Mouse (Mus musculus) neural tube, embryonic 11.5 days (tissue): ENCODE data around the gene Dnaaf2. TPM values are rescaled to one million over a fixed set of nuclear protein-coding genes. Genes with fewer than 3 reads are reported as not detected.

Experiments used
- ATAC-seq: fragments of 200-750 bp; cut with Nextera tagmentation; 2 replicates; pipeline ENCODE4 v1.8.0; 2017; ENCODE audit warnings: moderate number of reproducible peaks, mild to moderate bottlenecking, moderate TSS enrichment, moderate library complexity; ENCODE audit not compliant: insufficient read depth, low FRiP score, low TSS enrichment
- DNase-seq: peaks from one replicate; pipeline ENCODE4 v3.0.0-alpha.2; 2015; ENCODE audit warnings: low spot score
- H3K27ac ChIP-seq: fragments of 300-500 bp; sonication (generic); 2 replicates; pipeline ENCODE4 v1.5.1; 2014; ENCODE audit warnings: low read depth, mild to moderate bottlenecking, low read length
- H3K27me3 ChIP-seq: fragments of 300-500 bp; sonication (generic); 2 replicates; pipeline ENCODE4 v1.6.1; 2014; ENCODE audit warnings: mild to moderate bottlenecking, low read length, mixed read lengths; ENCODE audit not compliant: control insufficient read depth, insufficient read depth
- H3K36me3 ChIP-seq: fragments of 300-500 bp; sonication (generic); 2 replicates; pipeline ENCODE4 v1.6.1; 2014; ENCODE audit warnings: mild to moderate bottlenecking, low read length, moderate library complexity, mixed read lengths; ENCODE audit not compliant: control insufficient read depth, insufficient read depth
- H3K4me1 ChIP-seq: fragments of 300-500 bp; sonication (generic); 2 replicates; pipeline ENCODE4 v1.6.1; 2014; ENCODE audit warnings: low read length, mixed read lengths; ENCODE audit not compliant: control insufficient read depth, insufficient read depth
- H3K4me2 ChIP-seq: fragments of 300-500 bp; sonication (generic); 2 replicates; pipeline ENCODE4 v1.6.1; 2014; ENCODE audit warnings: low read depth, mild to moderate bottlenecking, moderate library complexity
- H3K4me3 ChIP-seq: fragments of 300-500 bp; sonication (generic); 2 replicates; pipeline ENCODE4 v1.5.1; 2014; ENCODE audit warnings: low read depth, low read length
- H3K9ac ChIP-seq: fragments of 300-500 bp; sonication (generic); 2 replicates; pipeline ENCODE4 v1.6.1; 2014; ENCODE audit warnings: mild to moderate bottlenecking, low read length
- H3K9me3 ChIP-seq: fragments of 300-500 bp; sonication (generic); 2 replicates; pipeline ENCODE4 v1.6.1; 2016; ENCODE audit warnings: low read length; ENCODE audit not compliant: control insufficient read depth
- WGBS: fragments of 180-500 bp; shearing (Covaris S2); extraction: QIAGEN DNeasy Blood & Tissue Kit; methylation state at CpG from one replicate; pipeline ENCODE4 v1.1.7; 2014; 5-methylcytosine and 5-hydroxymethylcytosine counted together
- microRNA-seq: library from miRNA; unstranded; fragments of <30 nt; microRNA quantifications from one replicate; pipeline ENCODE4, GENCODE M21; 2016
- polyA plus RNA-seq: library from polyadenylated mRNA; unstranded; fragments of >200 nt; fragmentation: Nextera tagmentation; extraction: Ambion mirVana; gene quantifications from 2 replicates; pipeline ENCODE4 v1.2.1, GENCODE M21; 2014

The Dnaaf2 gene
- polyA plus RNA-seq, 1 experiment from 2014 or later, result 9.7 TPM

DNA sequence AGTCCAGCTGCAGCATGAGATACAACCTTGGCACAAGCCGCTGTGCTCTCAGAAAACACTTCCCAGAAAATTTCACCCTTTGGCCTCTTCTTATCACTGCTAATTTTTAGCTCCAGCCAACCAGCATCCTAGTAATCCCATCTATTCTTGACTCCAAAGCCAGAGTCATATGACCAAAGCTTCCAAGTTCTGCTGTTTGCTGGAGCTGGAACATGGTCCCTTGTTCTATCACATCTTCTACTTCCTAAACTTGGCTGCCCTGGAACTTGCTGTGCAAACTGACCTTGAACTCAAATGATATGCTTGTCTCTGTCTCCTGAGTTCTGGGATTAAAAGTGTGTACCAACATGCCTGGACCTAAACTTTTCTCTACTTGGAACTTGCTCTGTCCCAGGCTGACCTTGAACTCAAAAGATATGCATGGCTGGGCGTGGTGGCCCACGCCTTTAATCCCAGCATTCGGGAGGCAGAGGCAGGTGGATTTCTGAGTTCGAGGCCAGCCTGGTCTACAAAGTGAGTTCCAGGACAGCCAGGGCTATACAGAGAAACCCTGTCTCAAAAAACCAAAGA lies 51.0 kb downstream of the Dnaaf2 start:
- Histone ChIP-seq H3K9me3 (no peaks in the 10 kb centered on the region), H3K36me3 (no peaks in the 10 kb centered on the region), H3K4me2 (no peak overlapping the region), H3K4me3 (no peak overlapping the region), H3K9ac (no peak overlapping the region), H3K27ac (no peak overlapping the region), H3K27me3 (no peaks in the 10 kb centered on the region), H3K4me1 (no peaks in the 10 kb centered on the region)
- 93% methylated on average over 5 of the region's 5 CpGs for WGBS
- ATAC-seq (no peak), DNase-seq (no peak)

- no peak for ATAC-seq
- 72% methylated on average over 6 of the region's 6 CpGs for WGBS
Measured at GRCm38 (mm10) chr12:69143460-69143859, 54.8 kb downstream of the Dnaaf2 start.

GRCm38 (mm10) chr12:69139841-69140240 lies 58.4 kb downstream of the Dnaaf2 start:
- no peak overlapping the region for H3K27ac ChIP-seq
- H3K36me3 ChIP-seq, result no peaks in the 10 kb centered on the region
- H3K27me3 ChIP-seq, result no peaks in the 10 kb centered on the region
- no peak overlapping the region for H3K9ac ChIP-seq
- DNase-seq (no peak), ATAC-seq (no peak)
- 86% methylated on average over 7 of the region's 7 CpGs for WGBS
- H3K4me1 ChIP-seq, result no peaks in the 10 kb centered on the region
- H3K4me2 ChIP-seq, result no peak overlapping the region
- H3K4me3 ChIP-seq, result no peak overlapping the region
- no peaks in the 10 kb centered on the region for H3K9me3 ChIP-seq

More at GRCm38 (mm10) chr12:69143460-69143859, 54.8 kb downstream of the Dnaaf2 start:
- H3K27me3 ChIP-seq, result no peaks in the 10 kb centered on the region
- H3K9me3 ChIP-seq, result no peaks in the 10 kb centered on the region
- no peak overlapping the region for H3K4me2 ChIP-seq
- H3K4me3 ChIP-seq, result no peak overlapping the region
- no peaks in the 10 kb centered on the region for H3K4me1 ChIP-seq
- no peaks in the 10 kb centered on the region for H3K36me3 ChIP-seq
- no peak for DNase-seq
- no peak overlapping the region for H3K9ac ChIP-seq
- no peak overlapping the region for H3K27ac ChIP-seq

DNA sequence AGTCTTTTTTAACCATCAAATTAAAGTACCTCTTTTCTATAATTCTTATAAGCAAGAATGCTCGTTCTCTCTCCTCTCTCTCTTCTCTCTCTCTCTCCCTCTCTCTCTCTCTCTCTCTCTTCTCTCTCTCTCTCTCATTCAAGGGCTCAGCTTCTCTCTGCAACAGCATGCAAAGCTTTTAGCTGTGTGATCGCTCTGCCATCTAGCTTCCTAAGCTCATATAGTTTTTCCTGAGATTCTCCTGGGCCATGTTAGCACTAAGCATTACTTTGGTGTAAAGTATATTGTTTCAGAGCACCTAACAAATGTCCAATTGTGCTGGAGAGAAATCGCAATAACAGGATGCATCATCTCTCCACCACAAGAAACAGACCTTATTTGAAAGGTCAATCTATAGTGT lies 59.0 kb downstream of the Dnaaf2 start:
- Histone ChIP-seq H3K9me3 (no peaks in the 10 kb centered on the region), H3K36me3 (no peaks in the 10 kb centered on the region), H3K9ac (no peak overlapping the region), H3K27ac (no peak overlapping the region), H3K4me3 (no peak overlapping the region), H3K4me1 (no peaks in the 10 kb centered on the region), H3K27me3 (no peaks in the 10 kb centered on the region), H3K4me2 (no peak overlapping the region)
- ATAC-seq, result no peak
- DNase-seq, result no peak
- WGBS, result 91% methylated on average over 3 of the region's 3 CpGs

Small RNA genes within 50 kb of the gene (microRNA-seq; reads per million reads assigned to microRNA genes)
- gene Gm47287, result not detected
- not detected for gene Gm47295

Other genes with a start within 250 kb of the Dnaaf2 start
- 1,261 and 1,342 TPM in 2 replicates for gene Rps29, start 39.2 kb downstream of the Dnaaf2 start, polyA plus RNA-seq
- 23.6 and 25.8 TPM in 2 replicates for gene Lrr1, start 29.6 kb downstream of the Dnaaf2 start, polyA plus RNA-seq
- 442 and 491 TPM in 2 replicates for gene Rpl36al, start 14.3 kb downstream of the Dnaaf2 start, polyA plus RNA-seq
- 37.0 and 37.5 TPM in 2 replicates for gene Mgat2, start 14.3 kb downstream of the Dnaaf2 start, polyA plus RNA-seq
- gene Gm49383, start 1.3 kb downstream of the Dnaaf2 start, polyA plus RNA-seq, result 29.9 and 36.3 TPM in 2 replicates
- 31.9 and 32.1 TPM in 2 replicates for gene Gm49384, start 5.8 kb upstream of the Dnaaf2 start, polyA plus RNA-seq
- gene Pole2, start 29.8 kb upstream of the Dnaaf2 start, polyA plus RNA-seq, result 26.5 and 26.8 TPM in 2 replicates
- gene Klhdc1, start 42.7 kb upstream of the Dnaaf2 start, polyA plus RNA-seq, result 1.7 and 2.7 TPM in 2 replicates
- 251 and 253 TPM in 2 replicates for gene Klhdc2, start 98.3 kb upstream of the Dnaaf2 start, polyA plus RNA-seq
- gene Nemf, start 158.7 kb upstream of the Dnaaf2 start, polyA plus RNA-seq, result 80.3 and 82.1 TPM in 2 replicates
- gene Arf6, start 173.7 kb upstream of the Dnaaf2 start, polyA plus RNA-seq, result 52.4 and 55.8 TPM in 2 replicates
- 1.4 and 1.6 TPM in 2 replicates for gene Gm9887, start 174.0 kb upstream of the Dnaaf2 start, polyA plus RNA-seq